Mouse (Mus musculus) cortical plate, adult 2 months (tissue): Measurements from ENCODE around the gene Amotl2. TPM values are rescaled to one million over a fixed set of nuclear protein-coding genes. Genes with fewer than 3 reads are reported as not detected.
A peak's percentile ranks its signal among the peaks of the same experiment; 100 is the strongest.

Experiments
- H3K27ac ChIP-seq: fragments of 200-500 bp; 2 replicates; pipeline ENCODE4 v1.5.1; 2012; ENCODE audit warnings: low read length, control low read depth, inconsistent platforms; ENCODE audit not compliant: insufficient read depth
- H3K4me1 ChIP-seq: fragments of 200-500 bp; 2 replicates; pipeline ENCODE4 v1.6.1; 2011; ENCODE audit warnings: low read length; ENCODE audit not compliant: control insufficient read depth, insufficient read depth
- H3K4me3 ChIP-seq: fragments of 200-500 bp; 2 replicates; pipeline ENCODE4 v1.5.1; 2011; ENCODE audit warnings: mild to moderate bottlenecking, low read length, control low read depth; ENCODE audit not compliant: insufficient read depth
- CTCF ChIP-seq: fragments of 200-500 bp; IDR thresholded peaks from 2 replicates; pipeline ENCODE4 v1.5.1; 2011; ENCODE audit warnings: mild to moderate bottlenecking, control low read depth, low read length; ENCODE audit not compliant: insufficient read depth; ENCODE audit errors: extremely low read depth
- POLR2A ChIP-seq: fragments of 200-500 bp; IDR thresholded peaks from 2 replicates; pipeline ENCODE4 v1.6.1; 2011; ENCODE audit warnings: mild to moderate bottlenecking, low read length, control low read depth; ENCODE audit not compliant: insufficient read depth; ENCODE audit errors: extremely low read depth
- polyA plus RNA-seq: library from polyadenylated mRNA; depleted of rRNA; stranded (reverse); fragments of >200 nt; gene quantifications from 2 replicates; pipeline ENCODE4 v1.2.3, GENCODE M21; 2012; rRNA removed

Gene Amotl2
- 13.3 and 16.1 TPM in 2 replicates for polyA plus RNA-seq

GRCm38 (mm10) chr9:102716481-102717163 lies at the start of gene Amotl2:
TSS of gene Amotl2 (plus strand) at chr9:102716672.
- Histone ChIP-seq H3K4me1 (no peaks in the 10 kb centered on the region), H3K4me3 (peak within 1 kb of the TSS; percentile 92), H3K27ac (peak within 1 kb of the TSS; percentile 96)
- no peak for TF ChIP-seq CTCF

- no peaks in the 10 kb centered on the region for H3K4me1 ChIP-seq
- no peak overlapping the region for H3K27ac ChIP-seq
- TF ChIP-seq POLR2A: no peak
- TF ChIP-seq CTCF: no peak
- no peak overlapping the region for H3K4me3 ChIP-seq
These were observed 48.4 kb upstream of the Amotl2 start for GRCm38 (mm10) chr9:102668115-102668514.

GRCm38 (mm10) chr9:102668906-102669305 lies 47.6 kb upstream of the Amotl2 start:
- no peak overlapping the region for H3K4me3 ChIP-seq
- H3K4me1 ChIP-seq: no peaks in the 10 kb centered on the region
- no peak for TF ChIP-seq CTCF
- TF ChIP-seq POLR2A: no peak
- no peak overlapping the region for H3K27ac ChIP-seq

- Histone ChIP-seq H3K4me3 (no peak overlapping the region), H3K4me1 (no peaks in the 10 kb centered on the region), H3K27ac (no peak overlapping the region)
- TF ChIP-seq CTCF (no peak), POLR2A (no peak)
These were observed 43.1 kb upstream of the Amotl2 start for GRCm38 (mm10) chr9:102673381-102673780.

GRCm38 (mm10) chr9:102675922-102676321 lies 40.5 kb upstream of the Amotl2 start:
- TF ChIP-seq CTCF (no peak), POLR2A (no peak)
- no peaks in the 10 kb centered on the region for H3K4me1 ChIP-seq
- no peak overlapping the region for H3K27ac ChIP-seq
- H3K4me3 ChIP-seq: no peak overlapping the region

GRCm38 (mm10) chr9:102681470-102681869 lies 35.0 kb upstream of the Amotl2 start:
- Histone ChIP-seq H3K4me3 (no peak overlapping the region), H3K4me1 (no peaks in the 10 kb centered on the region), H3K27ac (no peak overlapping the region)
- TF ChIP-seq CTCF (no peak), POLR2A (no peak)

GRCm38 (mm10) chr9:102687943-102688342 lies 28.5 kb upstream of the Amotl2 start:
- TF ChIP-seq CTCF (no peak), POLR2A (no peak)
- Histone ChIP-seq H3K4me1 (no peaks in the 10 kb centered on the region), H3K4me3 (no peak overlapping the region), H3K27ac (no peak overlapping the region)

GRCm38 (mm10) chr9:102689406-102689939 lies 27.0 kb upstream of the Amotl2 start:
- H3K4me3 ChIP-seq: peak overlapping the region; percentile 77
- TF ChIP-seq CTCF (no peak), POLR2A (no peak)
- no peak overlapping the region for H3K27ac ChIP-seq
- H3K4me1 ChIP-seq: no peaks in the 10 kb centered on the region

- no peak for TF ChIP-seq CTCF
- TF ChIP-seq POLR2A: no peak
- H3K4me1 ChIP-seq: no peaks in the 10 kb centered on the region
- peak overlapping the region; percentile 77 for H3K4me3 ChIP-seq
- no peak overlapping the region for H3K27ac ChIP-seq
These were observed 26.4 kb upstream of the Amotl2 start for GRCm38 (mm10) chr9:102689940-102690642.

- H3K27ac ChIP-seq: no peak overlapping the region
- no peaks in the 10 kb centered on the region for H3K4me1 ChIP-seq
- peak overlapping the region; percentile 77; the same call in 1 of the 2 replicates for H3K4me3 ChIP-seq
- no peak for TF ChIP-seq POLR2A
- TF ChIP-seq CTCF: no peak
These were observed 25.6 kb upstream of the Amotl2 start for GRCm38 (mm10) chr9:102690891-102691290.
